Mouse (Mus musculus) hindbrain, embryonic 15.5 days (tissue): ENCODE data around the gene Hip1. TPM values are rescaled to one million over a fixed set of nuclear protein-coding genes. Genes with fewer than 3 reads are reported as not detected.

Source experiments
- ATAC-seq: fragments of 200-750 bp; cut with Nextera tagmentation; 2 replicates; pipeline ENCODE4 v1.8.0; 2017; ENCODE audit warnings: low read depth, moderate number of reproducible peaks, moderate TSS enrichment; ENCODE audit not compliant: low FRiP score
- H3K27ac ChIP-seq: fragments of 300-500 bp; sonication (generic); replicated peaks from 2 replicates; pipeline ENCODE4 v1.5.1; 2015; ENCODE audit warnings: mild to moderate bottlenecking, inconsistent platforms
- H3K27me3 ChIP-seq: fragments of 300-500 bp; sonication (generic); 2 replicates; pipeline ENCODE4 v1.6.1; 2015; ENCODE audit warnings: control low read depth, inconsistent platforms
- H3K36me3 ChIP-seq: fragments of 300-500 bp; sonication (generic); 2 replicates; pipeline ENCODE4 v1.6.1; 2015; ENCODE audit warnings: control low read depth, inconsistent platforms
- H3K4me1 ChIP-seq: fragments of 300-500 bp; sonication (generic); replicated peaks from 2 replicates; pipeline ENCODE4 v1.6.1; 2015; ENCODE audit warnings: control low read depth, inconsistent platforms
- H3K4me2 ChIP-seq: fragments of 300-500 bp; sonication (generic); 2 replicates; pipeline ENCODE4 v1.6.1; 2015; ENCODE audit warnings: moderate library complexity, mild to moderate bottlenecking, inconsistent platforms
- H3K4me3 ChIP-seq: fragments of 300-500 bp; sonication (generic); 2 replicates; pipeline ENCODE4 v1.5.1; 2015; ENCODE audit warnings: mild to moderate bottlenecking, inconsistent platforms
- H3K9ac ChIP-seq: fragments of 300-500 bp; sonication (generic); 2 replicates; pipeline ENCODE4 v1.6.1; 2015; ENCODE audit warnings: inconsistent platforms
- H3K9me3 ChIP-seq: fragments of 300-500 bp; sonication (generic); 2 replicates; pipeline ENCODE4 v1.6.1; 2016; ENCODE audit warnings: control low read depth, inconsistent platforms
- WGBS: fragments of 180-500 bp; shearing (Covaris S2); methylation state at CpG from one replicate; pipeline ENCODE4 v1.1.7; 2015; 5-methylcytosine and 5-hydroxymethylcytosine counted together
- polyA plus RNA-seq: library from polyadenylated mRNA; unstranded; fragments of >200 nt; fragmentation: Nextera tagmentation; extraction: Ambion mirVana; gene quantifications from 2 replicates; pipeline ENCODE4 v1.2.1, GENCODE M21; 2015

The Hip1 gene
- polyA plus RNA-seq, 1 experiment from 2014 or later: 39.1 TPM

DNA sequence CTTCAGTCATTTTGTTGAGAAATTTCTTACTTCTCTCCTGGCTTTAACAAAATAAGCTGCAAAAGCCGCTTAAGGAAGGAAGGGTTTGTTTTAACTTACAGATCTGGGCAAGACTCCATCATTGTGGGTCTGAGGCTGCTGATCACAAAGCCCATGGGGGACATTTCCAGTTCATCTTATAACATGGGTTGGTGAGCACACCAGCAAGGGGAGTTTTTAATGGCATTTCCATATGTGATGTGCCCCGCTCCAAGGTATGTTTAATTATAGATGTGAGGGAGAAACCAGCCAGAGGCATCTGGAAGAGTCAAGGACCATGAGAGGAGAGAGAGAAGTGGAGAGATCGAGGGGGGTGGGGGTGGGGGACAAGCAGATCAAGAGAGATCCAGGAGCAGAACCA, 12.8 kb upstream of the Hip1 start:
- H3K4me2 ChIP-seq: no peak overlapping the region
- no peak for ATAC-seq
- no peaks in the 10 kb centered on the region for H3K9me3 ChIP-seq
- no peaks in the 10 kb centered on the region for H3K36me3 ChIP-seq
- H3K4me3 ChIP-seq: no peak overlapping the region
- no peak overlapping the region for H3K9ac ChIP-seq
- no peaks in the 10 kb centered on the region for H3K27me3 ChIP-seq
- whole genome bisulfite sequencing: 47% methylated on average over 3 of the region's 3 CpGs
- H3K4me1 ChIP-seq: peaks cover 6% of the 10 kb centered on the region; the same call in 1 of the 2 replicates
- peak overlapping the region; percentile 57 for H3K27ac ChIP-seq

DNA sequence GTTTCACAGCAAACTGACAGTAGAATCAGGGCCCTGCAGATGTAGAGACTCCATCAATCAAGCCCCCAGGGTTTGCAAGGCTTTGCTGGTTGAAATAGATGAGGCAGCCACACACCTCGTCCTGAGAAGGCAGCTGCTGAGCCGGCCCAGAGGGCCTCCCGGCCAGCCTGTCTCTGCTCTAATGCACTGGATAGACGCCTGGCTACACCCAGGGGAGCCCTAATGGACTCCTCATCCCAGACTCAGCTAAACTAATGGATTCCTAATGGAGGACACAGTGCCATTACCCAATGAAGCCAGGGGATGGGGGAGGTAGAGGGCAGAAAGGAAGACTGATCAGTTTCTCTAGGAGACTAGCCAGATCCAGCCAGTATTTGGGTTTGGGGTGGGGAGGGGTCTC, 12.1 kb upstream of the Hip1 start:
- Histone ChIP-seq H3K4me2 (no peak overlapping the region), H3K36me3 (no peaks in the 10 kb centered on the region), H3K27ac (peak overlapping the region; percentile 48), H3K4me3 (no peak overlapping the region), H3K4me1 (peaks cover 6% of the 10 kb centered on the region; the same call in 1 of the 2 replicates), H3K27me3 (no peaks in the 10 kb centered on the region), H3K9ac (no peak overlapping the region), H3K9me3 (no peaks in the 10 kb centered on the region)
- peak; percentile 75 for ATAC-seq
- 24% methylated on average over 4 of the region's 4 CpGs for WGBS

DNA sequence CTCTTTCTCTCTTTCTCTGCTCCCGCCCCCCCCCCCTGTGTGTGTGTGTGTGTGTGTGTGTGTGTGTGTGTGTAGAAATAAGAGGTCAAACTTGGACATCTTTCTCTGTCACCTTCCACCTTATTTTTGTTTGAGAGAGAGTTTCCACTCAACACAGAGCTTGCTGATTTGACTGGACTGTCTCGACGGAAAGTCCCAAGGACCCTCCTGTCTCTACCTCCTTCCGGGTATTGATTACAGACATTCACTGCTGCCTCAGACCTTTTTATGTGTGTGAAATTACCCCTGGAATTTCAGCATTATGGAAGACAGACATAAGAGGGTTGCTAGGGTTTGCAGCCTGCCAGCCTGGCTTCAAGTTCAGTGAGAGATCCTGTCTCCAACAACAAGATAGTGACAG, 11.3 kb upstream of the Hip1 start:
- Histone ChIP-seq H3K4me2 (no peak overlapping the region), H3K36me3 (no peaks in the 10 kb centered on the region), H3K27me3 (no peaks in the 10 kb centered on the region), H3K9ac (no peak overlapping the region), H3K4me1 (peaks cover 6% of the 10 kb centered on the region; the same call in 1 of the 2 replicates), H3K27ac (0 out of 2 replicates have a peak overlapping the region, but pooled peaks have one; percentile 48), H3K9me3 (no peaks in the 10 kb centered on the region), H3K4me3 (no peak overlapping the region)
- 72% methylated on average over 4 of the region's 4 CpGs for WGBS
- ATAC-seq: no peak

DNA sequence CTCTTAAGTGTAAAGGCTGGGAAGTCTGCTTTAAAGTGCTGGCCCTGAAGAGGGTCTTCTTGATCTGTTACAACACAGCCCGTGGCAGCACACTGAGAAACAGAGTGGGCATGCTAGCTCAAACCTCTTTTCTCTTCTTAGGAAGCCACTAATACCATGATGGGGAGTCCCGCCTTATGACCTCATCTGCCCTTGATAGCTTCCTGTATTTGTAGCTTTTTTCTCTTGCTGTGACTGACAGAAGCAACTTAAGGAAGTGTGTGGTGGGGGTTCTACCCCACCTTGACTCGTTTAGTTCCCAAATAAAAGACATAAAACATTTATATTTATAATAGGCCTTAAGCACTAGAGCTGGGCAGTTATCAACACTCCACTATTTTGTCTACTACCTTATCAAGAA, 6.7 kb upstream of the Hip1 start:
- no peak for ATAC-seq
- no peak overlapping the region for H3K4me3 ChIP-seq
- no peak overlapping the region for H3K9ac ChIP-seq
- no peaks in the 10 kb centered on the region for H3K27me3 ChIP-seq
- H3K4me2 ChIP-seq: no peak overlapping the region
- H3K36me3 ChIP-seq: no peaks in the 10 kb centered on the region
- H3K4me1 ChIP-seq: no peaks in the 10 kb centered on the region
- H3K9me3 ChIP-seq: no peaks in the 10 kb centered on the region
- H3K27ac ChIP-seq: no peak overlapping the region
- 83% methylated on average over 3 of the region's 3 CpGs for WGBS

DNA sequence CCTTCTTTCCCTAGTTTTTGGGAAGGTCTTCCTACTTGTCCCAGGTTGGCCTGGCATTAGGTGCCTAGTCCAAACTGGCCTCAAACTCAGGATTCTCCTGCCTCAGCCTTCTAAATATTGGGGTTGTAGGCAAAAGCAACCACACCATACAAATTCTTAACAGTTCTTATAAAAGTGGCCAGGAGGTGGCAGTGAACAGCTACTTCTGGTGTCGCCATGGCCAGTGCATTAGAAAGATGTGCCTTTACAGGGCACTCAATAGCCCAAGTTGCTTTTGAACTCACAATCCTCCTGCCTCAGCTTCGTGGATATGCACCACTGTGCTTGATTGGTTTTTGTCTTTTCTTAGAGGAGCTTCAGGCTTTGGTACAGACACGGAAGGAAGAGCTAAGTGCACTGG, 6.0 kb upstream of the Hip1 start:
- Histone ChIP-seq H3K4me1 (no peaks in the 10 kb centered on the region), H3K36me3 (no peaks in the 10 kb centered on the region), H3K9me3 (no peaks in the 10 kb centered on the region), H3K27ac (no peak overlapping the region), H3K27me3 (no peaks in the 10 kb centered on the region), H3K4me3 (no peak overlapping the region), H3K4me2 (no peak overlapping the region), H3K9ac (no peak overlapping the region)
- no peak for ATAC-seq
- 28% methylated on average over 3 of the region's 3 CpGs for WGBS

DNA sequence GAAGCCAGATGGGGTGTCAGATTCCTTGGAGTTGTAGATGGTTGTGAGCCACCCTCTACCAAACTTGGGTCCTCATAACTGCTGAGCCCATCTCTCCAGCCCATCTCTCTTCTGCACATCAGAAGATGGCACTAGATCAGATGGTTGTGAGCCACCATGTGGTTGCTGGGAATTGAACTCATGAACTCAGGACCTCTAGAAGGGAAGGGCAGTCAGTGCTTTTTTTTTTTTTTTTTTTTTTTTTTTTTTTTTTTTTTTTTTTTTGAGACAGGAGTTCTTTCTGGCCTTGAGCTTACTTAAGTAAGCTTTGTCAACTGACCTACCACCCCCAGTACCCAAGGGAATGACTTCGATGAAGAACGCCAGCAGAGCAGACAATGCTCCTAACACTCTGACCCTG, 3.1 kb upstream of the Hip1 start:
- WGBS: 78% methylated on average over 2 of the region's 2 CpGs

DNA sequence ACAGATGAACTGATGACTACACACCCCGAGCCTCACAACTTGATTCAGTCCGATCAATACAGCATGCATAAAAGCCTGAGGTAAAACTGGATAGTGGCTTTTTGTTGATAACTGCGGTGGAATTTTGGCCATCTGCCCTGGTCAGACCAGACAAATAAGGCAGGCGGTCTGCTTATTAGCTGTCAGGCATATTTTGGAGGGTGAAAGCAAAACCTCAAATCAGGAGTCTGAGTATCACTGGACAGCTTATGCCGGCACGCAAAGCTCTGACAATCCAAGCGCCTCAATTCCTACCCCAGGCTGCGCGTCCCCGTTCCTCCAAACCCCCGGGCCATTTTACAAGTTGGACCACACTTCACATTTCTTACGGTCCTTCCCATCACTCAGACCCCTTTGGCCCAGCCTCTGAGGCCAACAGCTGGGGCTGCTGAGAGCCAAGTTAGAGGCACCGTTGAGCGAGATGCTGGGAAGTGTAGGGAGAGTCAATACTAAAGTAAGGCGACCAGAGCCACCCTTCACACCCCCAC, 825 bp downstream of the Hip1 start:
- peak overlapping the region; percentile 80 for H3K4me3 ChIP-seq
- no peak for ATAC-seq
- peak overlapping the region; percentile 96 for H3K4me2 ChIP-seq
- no peak overlapping the region; the same call in 1 of the 2 replicates for H3K27ac ChIP-seq
- peaks cover 16% of the 10 kb centered on the region for H3K4me1 ChIP-seq
- 2% methylated on average over 15 of the region's 15 CpGs for WGBS
- H3K27me3 ChIP-seq: no peaks in the 10 kb centered on the region
- H3K36me3 ChIP-seq: no peaks in the 10 kb centered on the region
- H3K9ac ChIP-seq: peak overlapping the region; percentile 73
- H3K9me3 ChIP-seq: no peaks in the 10 kb centered on the region

More for the DNA sequence above, 3.1 kb upstream of the Hip1 start:
- Histone ChIP-seq H3K9ac (no peak overlapping the region), H3K4me2 (no peak overlapping the region), H3K4me1 (peaks cover 16% of the 10 kb centered on the region), H3K36me3 (no peaks in the 10 kb centered on the region), H3K4me3 (no peak overlapping the region), H3K9me3 (no peaks in the 10 kb centered on the region), H3K27ac (no peak overlapping the region), H3K27me3 (no peaks in the 10 kb centered on the region)
- ATAC-seq: no peak

DNA sequence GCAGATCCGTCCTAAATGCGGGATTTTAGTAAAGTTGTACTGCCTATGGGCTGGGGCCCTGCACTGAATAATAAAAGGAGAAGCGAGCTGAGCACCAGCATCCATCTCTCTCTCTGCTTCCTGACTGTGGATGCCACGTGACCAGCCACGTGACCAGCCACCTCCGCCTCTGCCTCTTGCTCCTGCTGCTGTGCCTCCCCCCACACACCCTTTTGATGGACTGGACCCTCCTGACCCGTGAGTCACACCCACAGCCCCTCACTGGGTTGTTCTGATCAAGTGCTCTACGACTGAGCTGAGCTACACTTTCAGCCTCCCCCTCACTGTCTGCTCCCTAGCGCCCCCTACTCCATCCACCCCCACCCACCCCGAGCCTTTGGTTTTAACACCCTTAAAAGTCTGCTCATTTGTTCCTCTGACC, 7.1 kb downstream of the Hip1 start:
- H3K4me2 ChIP-seq: no peak overlapping the region
- ATAC-seq: no peak
- no peaks in the 10 kb centered on the region for H3K9me3 ChIP-seq
- H3K27me3 ChIP-seq: no peaks in the 10 kb centered on the region
- H3K36me3 ChIP-seq: no peaks in the 10 kb centered on the region
- no peaks in the 10 kb centered on the region for H3K4me1 ChIP-seq
- no peak overlapping the region for H3K9ac ChIP-seq
- 82% methylated on average over 10 of the region's 10 CpGs for WGBS
- no peak overlapping the region for H3K27ac ChIP-seq
- no peak overlapping the region for H3K4me3 ChIP-seq

DNA sequence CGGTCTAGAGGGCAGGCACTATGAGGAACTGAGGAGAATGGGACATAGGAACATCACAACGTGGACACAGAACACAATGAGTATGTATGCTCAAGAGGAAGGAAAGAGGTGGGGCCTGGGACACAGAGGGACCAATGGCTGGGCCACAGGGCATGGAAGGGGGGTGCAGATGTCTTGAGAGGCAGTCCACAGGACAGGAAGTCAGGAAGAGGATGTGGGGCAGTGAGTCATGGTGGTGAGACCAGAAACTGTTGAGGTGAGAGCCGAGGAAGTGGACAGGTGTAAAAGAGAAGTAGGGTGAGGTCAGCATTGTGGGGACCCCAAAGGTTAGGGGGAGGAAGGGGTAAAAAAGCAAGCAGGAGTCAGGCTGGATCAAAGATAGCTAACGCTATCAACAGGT, 7.6 kb downstream of the Hip1 start:
- no peak overlapping the region for H3K27ac ChIP-seq
- H3K4me3 ChIP-seq: no peak overlapping the region
- 87% methylated on average over 4 of the region's 4 CpGs for WGBS
- no peak for ATAC-seq
- H3K9me3 ChIP-seq: no peaks in the 10 kb centered on the region
- H3K9ac ChIP-seq: no peak overlapping the region
- H3K4me1 ChIP-seq: no peaks in the 10 kb centered on the region
- H3K36me3 ChIP-seq: no peaks in the 10 kb centered on the region
- H3K27me3 ChIP-seq: no peaks in the 10 kb centered on the region
- H3K4me2 ChIP-seq: no peak overlapping the region

DNA sequence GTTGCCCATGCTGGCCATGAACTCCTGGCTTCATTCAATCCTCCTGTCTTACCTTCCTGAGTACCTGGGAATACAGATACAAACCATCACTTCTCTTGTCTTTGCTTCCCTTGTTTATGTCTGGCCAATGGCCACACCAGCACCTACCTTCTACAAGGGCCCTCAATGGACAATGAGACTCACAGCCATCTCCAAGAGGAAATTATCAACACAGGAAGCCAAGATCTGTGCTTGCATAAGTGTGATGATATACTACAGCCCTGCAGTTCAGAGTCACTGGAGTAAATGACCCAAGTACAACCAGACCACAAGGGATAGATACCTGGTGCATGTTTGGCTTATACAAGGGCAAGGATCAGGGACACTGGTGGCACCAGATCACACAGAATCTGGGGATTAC, 9.1 kb downstream of the Hip1 start:
- Histone ChIP-seq H3K9me3 (no peaks in the 10 kb centered on the region), H3K36me3 (no peaks in the 10 kb centered on the region), H3K27ac (no peak overlapping the region), H3K4me2 (no peak overlapping the region), H3K4me3 (no peak overlapping the region), H3K4me1 (no peaks in the 10 kb centered on the region), H3K27me3 (no peaks in the 10 kb centered on the region), H3K9ac (no peak overlapping the region)
- no peak for ATAC-seq

DNA sequence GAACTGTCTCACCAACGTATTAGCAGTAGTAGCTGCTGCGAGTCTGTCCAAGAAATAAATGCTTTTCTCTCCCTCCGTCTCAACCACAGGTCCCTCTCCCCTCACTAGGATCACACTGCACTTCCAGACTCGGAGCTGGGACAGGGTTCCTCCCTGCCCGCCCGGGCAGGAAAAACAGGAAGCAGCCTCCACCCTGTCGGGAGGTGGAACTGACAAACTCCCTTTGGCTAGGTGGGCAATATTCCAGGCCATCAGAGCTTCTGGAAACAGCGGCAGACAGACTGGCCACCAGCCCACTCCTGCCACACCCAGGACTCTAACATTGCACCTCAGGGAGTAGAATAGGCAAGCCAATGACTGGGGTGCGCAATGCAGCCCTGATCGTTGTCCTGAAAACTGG, 11.5 kb downstream of the Hip1 start:
- Histone ChIP-seq H3K27ac (no peak overlapping the region), H3K4me2 (no peak overlapping the region), H3K4me3 (no peak overlapping the region), H3K36me3 (no peaks in the 10 kb centered on the region), H3K9me3 (no peaks in the 10 kb centered on the region), H3K27me3 (no peaks in the 10 kb centered on the region), H3K4me1 (no peaks in the 10 kb centered on the region), H3K9ac (no peak overlapping the region)
- 75% methylated on average over 10 of the region's 10 CpGs for WGBS
- no peak for ATAC-seq

DNA sequence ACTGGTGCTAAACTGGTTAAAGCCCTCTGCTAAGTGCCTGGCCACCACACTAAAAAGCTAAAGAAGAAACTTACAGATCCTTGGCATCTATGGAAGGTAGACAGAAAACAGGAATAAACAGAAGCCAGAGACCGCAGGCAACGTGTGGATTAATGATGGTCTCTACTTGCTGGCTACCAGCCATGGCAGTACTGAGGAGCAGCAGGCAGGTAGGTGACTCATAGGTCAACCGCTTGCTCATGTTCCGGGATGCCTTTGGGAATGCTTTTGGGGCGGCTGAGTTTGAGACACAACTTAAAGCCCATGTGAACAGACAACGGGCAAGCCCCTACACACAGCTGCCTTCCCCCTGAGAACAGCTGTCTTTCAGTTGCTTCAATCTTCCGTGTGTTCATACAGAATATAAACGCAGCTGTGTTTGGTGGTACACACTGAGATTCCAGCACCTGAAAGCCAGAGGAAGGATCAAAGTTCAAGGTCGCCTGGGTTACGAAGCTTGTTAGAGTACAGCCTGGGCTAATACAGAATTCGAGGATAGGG, 13.5 kb downstream of the Hip1 start:
- H3K27ac ChIP-seq: no peak overlapping the region
- H3K4me3 ChIP-seq: no peak overlapping the region
- no peaks in the 10 kb centered on the region for H3K27me3 ChIP-seq
- H3K9me3 ChIP-seq: no peaks in the 10 kb centered on the region
- no peak overlapping the region for H3K4me2 ChIP-seq
- no peaks in the 10 kb centered on the region for H3K4me1 ChIP-seq
- H3K9ac ChIP-seq: no peak overlapping the region
- WGBS: 88% methylated on average over 11 of the region's 11 CpGs
- no peaks in the 10 kb centered on the region for H3K36me3 ChIP-seq
- no peak for ATAC-seq

DNA sequence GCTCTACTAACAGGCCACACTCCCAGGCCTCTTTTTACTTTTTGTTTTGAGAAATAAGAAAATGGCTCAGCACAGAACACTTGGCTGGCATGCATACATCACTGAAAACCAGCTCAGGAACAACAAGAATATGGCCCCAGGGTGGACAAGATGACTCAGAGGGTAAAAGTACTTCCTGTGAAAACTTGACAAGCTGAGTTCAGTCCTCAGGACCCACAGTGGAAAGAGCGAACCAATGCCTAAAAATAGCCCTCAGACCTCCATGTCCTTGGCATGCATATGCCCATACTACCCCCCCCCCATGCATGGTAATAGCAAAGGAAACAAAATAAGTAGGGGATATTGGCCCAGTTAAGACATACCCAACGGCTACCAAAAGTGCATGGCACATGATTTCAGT, 15.0 kb downstream of the Hip1 start:
- no peak overlapping the region for H3K9ac ChIP-seq
- WGBS: 87% methylated on average over 2 of the region's 2 CpGs
- no peak for ATAC-seq
- H3K9me3 ChIP-seq: no peaks in the 10 kb centered on the region
- H3K36me3 ChIP-seq: no peaks in the 10 kb centered on the region
- H3K27ac ChIP-seq: no peak overlapping the region
- H3K4me3 ChIP-seq: no peak overlapping the region
- no peaks in the 10 kb centered on the region for H3K27me3 ChIP-seq
- H3K4me2 ChIP-seq: no peak overlapping the region
- peaks cover 5% of the 10 kb centered on the region; the same call in 1 of the 2 replicates for H3K4me1 ChIP-seq
